Mouse (Mus musculus): Measurements from ENCODE around the gene 3110040N11Rik. TPM values are rescaled to one million over a fixed set of nuclear protein-coding genes. Genes with fewer than 3 reads are reported as not detected.
"Not testable (repeated sequence)": the region's sequence is repeated elsewhere in the genome, so short reads cannot be mapped to it uniquely, and the experiment has no call there.

The 3110040N11Rik gene
- polyA plus RNA-seq (2012; fragmentation: generic; extraction: Trizol) = 34.3 TPM
- long read RNA-seq, experiment 1, transcript 3110040N11Rik-201 (5 exons, 887 nt) = major isoform, 5 of 24 reads
- long read RNA-seq, experiment 1, partial matches to known transcripts = 2 of 24 reads
- long read RNA-seq, experiment 1, other reads (novel, unspliced or antisense) = 17 of 24 reads
- long read RNA-seq, experiment 2, partial matches to known transcripts = 1 of 3 reads
- long read RNA-seq, experiment 2, other reads (novel, unspliced or antisense) = 1 of 3 reads

DNA sequence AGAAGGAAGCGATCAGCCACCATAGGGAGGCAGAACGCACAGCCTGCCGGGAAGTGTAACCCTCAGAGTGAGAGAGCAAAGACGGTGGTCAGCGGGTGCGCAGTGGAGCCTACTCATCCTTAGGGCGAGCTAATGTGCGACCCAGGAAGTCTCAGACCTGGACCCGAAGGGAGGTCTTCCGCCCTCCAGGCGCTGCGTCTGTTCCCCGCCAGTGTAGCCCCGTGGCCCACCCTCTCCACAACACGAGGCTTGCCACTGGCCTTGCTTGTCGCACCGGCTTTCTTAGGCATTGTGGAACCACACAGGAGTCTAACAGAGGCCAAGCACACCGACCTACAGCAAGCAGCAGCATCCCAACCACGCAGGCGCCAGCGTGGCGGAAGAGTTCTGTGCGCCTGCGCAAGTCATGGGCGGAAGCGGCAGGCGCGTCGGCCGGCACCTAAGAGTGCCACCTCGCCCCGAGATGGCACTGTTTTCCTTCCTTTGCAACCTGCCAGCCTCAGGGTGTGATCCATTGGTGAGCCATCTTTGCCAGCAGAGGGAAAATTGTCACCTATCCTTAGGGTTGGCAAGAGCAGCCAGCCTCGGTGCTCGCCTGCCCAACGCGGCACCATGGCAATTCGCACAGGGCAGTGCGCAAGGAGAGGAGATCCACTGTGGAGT lies at the start of gene 3110040N11Rik:
Gene 3110040N11Rik (minus strand): TSS at position 384 of the 663 bp plus-strand sequence.
- Histone ChIP-seq H3ac (ENCODE audit: control insufficient read depth, insufficient read length, low read depth) (peak within 1 kb of the TSS; percentile 83), H3K79me3 (ENCODE audit: low read depth) (no peaks in the 10 kb centered on the region), H3K36me3 (ENCODE audit: control insufficient read depth, insufficient read depth) (peaks cover 7% of the 10 kb centered on the region), H3K4me3 (ENCODE audit: insufficient read depth, poor library complexity, severe bottlenecking) (peak within 1 kb of the TSS; percentile 34), H3K27me3 (ENCODE audit: control insufficient read depth, insufficient read depth, insufficient read length) (no peaks in the 10 kb centered on the region), H3K79me2 (ENCODE audit: control insufficient read depth, insufficient read depth) (no peaks in the 10 kb centered on the region)
- TF ChIP-seq USF1 (IDR thresholded peaks at IDR 0.05; ENCODE audit: low read depth) (no peak), CTCF (IDR thresholded peaks at IDR 0.05; ENCODE audit: control insufficient read depth, insufficient read depth, insufficient read length) (peak; percentile 71)

DNA sequence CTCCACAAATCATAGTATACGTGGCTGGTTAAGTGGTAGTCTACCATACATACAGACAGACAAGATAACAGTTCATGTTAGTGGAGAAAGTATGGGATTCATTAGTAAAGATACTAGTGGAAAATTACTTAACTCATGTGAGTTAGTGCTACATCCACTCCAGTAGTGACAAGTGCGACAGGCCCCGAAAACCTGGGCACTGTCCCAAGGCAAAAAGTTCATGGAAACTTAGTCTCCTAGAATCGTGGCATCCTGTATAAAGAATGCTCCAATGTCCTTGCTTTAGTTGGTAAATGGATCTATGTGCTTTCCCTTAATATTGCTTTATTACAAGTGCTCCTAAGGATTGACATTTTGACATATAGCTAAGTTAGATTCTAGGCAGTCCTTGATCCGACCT lies 48.5 kb upstream of the 3110040N11Rik start:
- H3ac ChIP-seq (ENCODE audit: control insufficient read depth, insufficient read length, low read depth); H3K36me3 ChIP-seq (ENCODE audit: control insufficient read depth, insufficient read depth); H3K79me2 ChIP-seq (ENCODE audit: control insufficient read depth, insufficient read depth); H3K79me3 ChIP-seq (ENCODE audit: low read depth); H3K27me3 ChIP-seq (ENCODE audit: control insufficient read depth, insufficient read depth, insufficient read length); H3K4me3 ChIP-seq (ENCODE audit: insufficient read depth, poor library complexity, severe bottlenecking): not testable (repeated sequence)

GRCm38 (mm10) chr7:81835430-81835829 lies 46.2 kb upstream of the 3110040N11Rik start:
- TF ChIP-seq CTCF (IDR thresholded peaks at IDR 0.05; ENCODE audit: control insufficient read depth, insufficient read depth, insufficient read length) (no peak), MYOG (IDR thresholded peaks at IDR 0.05; ENCODE audit: control insufficient read depth, extremely low read depth, insufficient read length) (no peak), FOSL1 (IDR thresholded peaks at IDR 0.05; ENCODE audit: insufficient read depth, low read length, poor library complexity, severe bottlenecking) (no peak), CEBPB (IDR thresholded peaks at IDR 0.05; ENCODE audit: low read depth) (no peak), MYOD1 (IDR thresholded peaks at IDR 0.05; ENCODE audit: control insufficient read depth, insufficient read length, low read depth) (no peak), USF1 (IDR thresholded peaks at IDR 0.05; ENCODE audit: low read depth) (no peak), MAX (IDR thresholded peaks at IDR 0.05) (no peak)
- Histone ChIP-seq H3K27me3 (ENCODE audit: control insufficient read depth, insufficient read depth, insufficient read length) (peaks cover 5% of the 10 kb centered on the region), H3K4me3 (ENCODE audit: insufficient read depth, poor library complexity, severe bottlenecking) (no peak overlapping the region), H3K79me2 (ENCODE audit: control insufficient read depth, insufficient read depth) (no peaks in the 10 kb centered on the region), H3K79me3 (ENCODE audit: low read depth) (no peaks in the 10 kb centered on the region), H3ac (ENCODE audit: control insufficient read depth, insufficient read length, low read depth) (no peak overlapping the region), H3K36me3 (ENCODE audit: control insufficient read depth, insufficient read depth) (no peaks in the 10 kb centered on the region)

GRCm38 (mm10) chr7:81834847-81835246 lies 45.6 kb upstream of the 3110040N11Rik start:
- Histone ChIP-seq H3K27me3 (ENCODE audit: control insufficient read depth, insufficient read depth, insufficient read length) (peaks cover 4% of the 10 kb centered on the region), H3K36me3 (ENCODE audit: control insufficient read depth, insufficient read depth) (no peaks in the 10 kb centered on the region), H3ac (ENCODE audit: control insufficient read depth, insufficient read length, low read depth) (no peak overlapping the region), H3K4me3 (ENCODE audit: insufficient read depth, poor library complexity, severe bottlenecking) (no peak overlapping the region), H3K79me3 (ENCODE audit: low read depth) (no peaks in the 10 kb centered on the region), H3K79me2 (ENCODE audit: control insufficient read depth, insufficient read depth) (no peaks in the 10 kb centered on the region)
- TF ChIP-seq MYOD1 (IDR thresholded peaks at IDR 0.05; ENCODE audit: control insufficient read depth, insufficient read length, low read depth) (no peak), MYOG (IDR thresholded peaks at IDR 0.05; ENCODE audit: control insufficient read depth, extremely low read depth, insufficient read length) (no peak), CEBPB (IDR thresholded peaks at IDR 0.05; ENCODE audit: low read depth) (no peak), CTCF (IDR thresholded peaks at IDR 0.05; ENCODE audit: control insufficient read depth, insufficient read depth, insufficient read length) (no peak), MAX (IDR thresholded peaks at IDR 0.05) (no peak), FOSL1 (IDR thresholded peaks at IDR 0.05; ENCODE audit: insufficient read depth, low read length, poor library complexity, severe bottlenecking) (no peak), USF1 (IDR thresholded peaks at IDR 0.05; ENCODE audit: low read depth) (no peak)

- Histone ChIP-seq H3ac (ENCODE audit: control insufficient read depth, insufficient read length, low read depth) (peak within 1 kb of the TSS; percentile 100), H3K36me3 (ENCODE audit: control insufficient read depth, insufficient read depth) (no peaks in the 10 kb centered on the region), H3K27me3 (ENCODE audit: control insufficient read depth, insufficient read depth, insufficient read length) (no peaks in the 10 kb centered on the region), H3K4me3 (ENCODE audit: insufficient read depth, poor library complexity, severe bottlenecking) (peak within 1 kb of the TSS; percentile 56), H3K79me2 (ENCODE audit: control insufficient read depth, insufficient read depth) (peaks cover 46% of the 10 kb centered on the region), H3K79me3 (ENCODE audit: low read depth) (peaks cover 37% of the 10 kb centered on the region)
- TF ChIP-seq FOSL1 (IDR thresholded peaks at IDR 0.05; ENCODE audit: insufficient read depth, low read length, poor library complexity, severe bottlenecking) (no peak), MYOG (IDR thresholded peaks at IDR 0.05; ENCODE audit: control insufficient read depth, extremely low read depth, insufficient read length) (no peak), MAX (IDR thresholded peaks at IDR 0.05) (peak; percentile 11), MYOD1 (IDR thresholded peaks at IDR 0.05; ENCODE audit: control insufficient read depth, insufficient read length, low read depth) (no peak)
Observed at GRCm38 (mm10) chr7:81829379-81829894, 40.2 kb upstream of the 3110040N11Rik start, which contains the start of gene Btbd1. Gene Btbd1 (minus strand): TSS chr7:81829431.
